In the genomic region with DNA sequence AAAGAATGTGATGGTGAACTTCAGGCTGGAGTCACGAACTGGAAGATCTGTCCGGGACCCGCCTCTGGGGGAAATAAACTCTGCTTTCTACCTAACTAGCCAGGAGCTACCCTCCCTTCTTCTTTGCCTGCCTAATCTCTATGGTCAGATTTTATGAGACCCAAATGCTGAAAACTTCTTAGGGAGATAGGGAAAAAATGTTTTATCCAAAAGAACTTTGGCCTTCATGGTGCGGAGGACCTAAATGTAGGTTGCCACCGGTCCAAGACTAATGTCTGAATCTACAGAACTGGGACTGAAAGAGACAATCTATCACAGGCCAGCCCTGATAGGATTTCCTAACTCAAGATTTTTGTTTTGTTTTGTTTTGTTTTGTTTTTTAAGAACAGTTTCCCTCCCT, we compare ENCODE assay signal across 16 mouse cellular contexts. TPM values are rescaled to one million over a fixed set of nuclear protein-coding genes. Genes with fewer than 3 reads are reported as not detected.
DNase-seq lines count a peak whose midpoint lies in the region; ATAC-seq and TF ChIP-seq lines count a peak whose summit lies in the region.
"Had no signal": no experiment of that assay in that cellular context is flagged by ENCODE, and none has a peak within 500 bp of the region (broad histone marks: within the 10 kb centered on the region; RNA-seq: fewer than 3 reads in every experiment).

No protein-coding gene starts in this region.

- H3K27ac ChIP-seq in left cerebral cortex, adult 2 months = peak overlapping the region; percentile 60; the same call in 1 of the 2 replicates
- peak overlapping the region; percentile 78 for H3K27ac ChIP-seq in forebrain, embryonic 14.5 days (ENCODE audit: low read depth, low read length)
- H3K27ac ChIP-seq in midbrain, embryonic 10.5 days (replicated peaks) = peak overlapping the region; percentile 82
- peak overlapping the region; percentile 73 for H3K27ac ChIP-seq in olfactory bulb, adult 2 months (ENCODE audit: insufficient read depth, low read depth, low read length)
- H3K27ac ChIP-seq in kidney, embryonic 16.5 days (ENCODE audit: low read length) = no peak overlapping the region
- H3K27ac ChIP-seq: heart, embryonic 15.5 days; limb, embryonic 13.5 days had no signal

- WGBS in forebrain, embryonic 14.5 days = 19% methylated on average over 5 of the region's 5 CpGs
- 2% methylated on average over 5 of the region's 5 CpGs for WGBS in midbrain, embryonic 10.5 days
- 42% methylated on average over 5 of the region's 5 CpGs for WGBS in olfactory bulb, adult 2 months
- 5% methylated on average over 5 of the region's 5 CpGs for WGBS in kidney, embryonic 16.5 days

- H3K27me3 ChIP-seq in forebrain, embryonic 14.5 days (replicated peaks; ENCODE audit: control insufficient read depth, insufficient read depth, low read length) = peaks cover 45% of the 10 kb centered on the region
- H3K27me3 ChIP-seq in midbrain, embryonic 10.5 days (ENCODE audit: low read depth, poor library complexity, severe bottlenecking) = peaks cover 100% of the 10 kb centered on the region
- H3K27me3 ChIP-seq in kidney, embryonic 16.5 days (ENCODE audit: insufficient read depth, low read length) = peaks cover 79% of the 10 kb centered on the region

- H3K4me1 ChIP-seq in forebrain, embryonic 14.5 days (ENCODE audit: control insufficient read depth, insufficient read depth, low read length) = peaks cover 7% of the 10 kb centered on the region; the same call in 1 of the 2 replicates
- H3K4me1 ChIP-seq in midbrain, embryonic 10.5 days = peaks cover 56% of the 10 kb centered on the region
- H3K4me1 ChIP-seq in olfactory bulb, adult 2 months (ENCODE audit: control insufficient read depth, insufficient read depth, low read length) = peaks cover 7% of the 10 kb centered on the region
- peaks cover 2% of the 10 kb centered on the region; the same call in 1 of the 2 replicates for H3K4me1 ChIP-seq in kidney, embryonic 16.5 days (ENCODE audit: insufficient read depth, low read length)

- no peak for ATAC-seq in forebrain, embryonic 14.5 days
- no peak for ATAC-seq in kidney, embryonic 16.5 days (ENCODE audit: low FRiP score, low TSS enrichment)

- peak overlapping the region; percentile 59 for H3K9ac ChIP-seq in forebrain, embryonic 14.5 days (ENCODE audit: low read length)
- H3K9ac ChIP-seq in kidney, embryonic 16.5 days (replicated peaks; ENCODE audit: low read length) = no peak overlapping the region
- H3K9ac ChIP-seq: heart, embryonic 15.5 days; limb, embryonic 13.5 days; lung, embryonic 14.5 days had no signal

- no peak for TF ChIP-seq POLR2A in olfactory bulb, adult 2 months (IDR thresholded peaks at IDR 0.05; ENCODE audit: insufficient read depth, low read depth, low read length)

- peak overlapping the region; percentile 57 for H3K4me2 ChIP-seq in forebrain, embryonic 14.5 days (ENCODE audit: low read length)
- no peak overlapping the region for H3K4me2 ChIP-seq in kidney, embryonic 16.5 days (replicated peaks; ENCODE audit: low read depth, low read length)
- H3K4me2 ChIP-seq: heart, embryonic 15.5 days; limb, embryonic 13.5 days; lung, embryonic 14.5 days had no signal

- no peaks in the 10 kb centered on the region for H3K36me3 ChIP-seq in forebrain, embryonic 14.5 days (ENCODE audit: control insufficient read depth, insufficient read depth, low read length)
- H3K36me3 ChIP-seq in midbrain, embryonic 10.5 days = no peaks in the 10 kb centered on the region
- no peaks in the 10 kb centered on the region for H3K36me3 ChIP-seq in kidney, embryonic 16.5 days (ENCODE audit: insufficient read depth, low read length)
- H3K36me3 ChIP-seq: heart, embryonic 15.5 days; limb, embryonic 13.5 days had no signal

- no peak for DNase-seq in left cerebral cortex, adult 2 months (ENCODE audit: extremely low spot score in 1 of 2, low spot score in 2 of 2)
- no peak for DNase-seq in left cerebral cortex, adult 18-20 months (ENCODE audit: low spot score in 2 of 2)
- peak; percentile 22 for DNase-seq in forebrain, embryonic 14.5 days (ENCODE audit: low spot score)
- DNase-seq in midbrain, embryonic 10.5 days (ENCODE audit: low spot score) = no peak
- DNase-seq in gastrocnemius, postnatal 25 days = no peak
- DNase-seq in adrenal gland, postnatal 4 days (ENCODE audit: low spot score in 2 of 2) = no peak
- DNase-seq: kidney, adult 2 months had no signal

- no peak for TF ChIP-seq CTCF in left cerebral cortex, adult 2 months (IDR thresholded peaks at IDR 0.05)
- TF ChIP-seq CTCF in olfactory bulb, adult 2 months (IDR thresholded peaks at IDR 0.05; ENCODE audit: insufficient read depth, low read depth, low read length) = no peak

- H3K9me3 ChIP-seq in forebrain, embryonic 14.5 days (replicated peaks; ENCODE audit: control insufficient read depth, low read length) = no peaks in the 10 kb centered on the region
- no peaks in the 10 kb centered on the region for H3K9me3 ChIP-seq in midbrain, embryonic 10.5 days (replicated peaks)
- no peaks in the 10 kb centered on the region for H3K9me3 ChIP-seq in kidney, embryonic 16.5 days (ENCODE audit: low read length)
- H3K9me3 ChIP-seq: heart, embryonic 15.5 days; limb, embryonic 13.5 days had no signal

- no peak overlapping the region for H3K4me3 ChIP-seq in left cerebral cortex, adult 2 months
- peak overlapping the region; percentile 29 for H3K4me3 ChIP-seq in forebrain, embryonic 14.5 days (ENCODE audit: low read depth, low read length)
- H3K4me3 ChIP-seq in midbrain, embryonic 10.5 days = peak overlapping the region; percentile 52
- no peak overlapping the region for H3K4me3 ChIP-seq in olfactory bulb, adult 2 months (ENCODE audit: insufficient read depth, low read depth, low read length)
- no peak overlapping the region for H3K4me3 ChIP-seq in kidney, embryonic 16.5 days (ENCODE audit: low read length)
- H3K4me3 ChIP-seq: heart, embryonic 15.5 days; limb, embryonic 13.5 days had no signal

- intact Hi-C loops in left cerebral cortex, adult 2 months (cut with DNase I) = no loop called here

RNA-seq across cellular contexts. Expression of gene Zic4, which starts 10.9 kb away (rescaled TPM):
- 1 to 10 TPM; 4.0 to 4.6 TPM for total RNA-seq in left cerebral cortex, adult 2 months (2021)
- total RNA-seq in left cerebral cortex, adult 18-20 months (2021) = 1 to 10 TPM; 3.5 to 4.4 TPM
- polyA plus RNA-seq in forebrain, embryonic 14.5 days (2014; fragmentation: Nextera tagmentation; extraction: Ambion mirVana) = 45.1 and 56.3 TPM in 2 replicates
- 25.1 and 33.5 TPM in 2 replicates for polyA plus RNA-seq in midbrain, embryonic 10.5 days (2016; fragmentation: Nextera tagmentation; extraction: Ambion mirVana)
- polyA plus RNA-seq in olfactory bulb, adult 2 months (2012; ENCODE audit: insufficient read depth, insufficient read length, low replicate concordance, missing spikeins) = not detected in 2 replicates
- total RNA-seq in gastrocnemius, postnatal 25 days (2021) = not detected
- total RNA-seq in adrenal gland, postnatal 4 days (2021) = under 1 TPM in 1 of 2 experiments, not detected in 1; 0.56 TPM
- polyA plus RNA-seq in kidney, embryonic 16.5 days (2015; fragmentation: Nextera tagmentation; extraction: Ambion mirVana) = not detected in 2 replicates
- total RNA-seq: megakaryocyte-erythroid progenitor cell, adult 5-6 weeks; MEL had no signal
- polyA plus RNA-seq: gonadal fat pad, adult 2 months; heart, embryonic 15.5 days; kidney, adult 2 months; lung, embryonic 14.5 days; spleen, adult 2 months had no signal

RNA-seq across cellular contexts. Expression of gene Zic1, which starts 14.2 kb away (rescaled TPM):
- total RNA-seq in left cerebral cortex, adult 2 months (2021) = 10 to 100 TPM; 15.8 to 16.0 TPM
- 10 to 100 TPM; 10.7 to 14.3 TPM for total RNA-seq in left cerebral cortex, adult 18-20 months (2021)
- polyA plus RNA-seq in forebrain, embryonic 14.5 days (2014; fragmentation: Nextera tagmentation; extraction: Ambion mirVana) = 14.4 and 14.8 TPM in 2 replicates
- 6.5 and 6.6 TPM in 2 replicates for polyA plus RNA-seq in midbrain, embryonic 10.5 days (2016; fragmentation: Nextera tagmentation; extraction: Ambion mirVana)
- not detected in 2 replicates for polyA plus RNA-seq in olfactory bulb, adult 2 months (2012; ENCODE audit: insufficient read depth, insufficient read length, low replicate concordance, missing spikeins)
- total RNA-seq in gastrocnemius, postnatal 25 days (2021) = 1 to 10 TPM in 1 of 2 experiments, under 1 TPM in 1; 0.08 to 1.9 TPM
- 1 to 10 TPM in 1 of 2 experiments, not detected in 1; 2.2 TPM for total RNA-seq in adrenal gland, postnatal 4 days (2021)
- not detected in 2 replicates for polyA plus RNA-seq in kidney, embryonic 16.5 days (2015; fragmentation: Nextera tagmentation; extraction: Ambion mirVana)
- total RNA-seq: megakaryocyte-erythroid progenitor cell, adult 5-6 weeks; MEL had no signal
- polyA plus RNA-seq: gonadal fat pad, adult 2 months; kidney, adult 2 months; lung, embryonic 14.5 days; spleen, adult 2 months had no signal

Comparison
In these comparisons a context has a peak if more than half of its experiments do, and no peak if none do; other contexts are left out.
1. H3K4me3 ChIP-seq: peak in forebrain, embryonic 14.5 days (single experiment) and midbrain, embryonic 10.5 days (single experiment); none in left cerebral cortex, adult 2 months (single experiment), olfactory bulb, adult 2 months (single experiment) and kidney, embryonic 16.5 days (single experiment).